Comparison of ENCODE assay signal across 10 mouse cellular contexts in the genomic region with DNA sequence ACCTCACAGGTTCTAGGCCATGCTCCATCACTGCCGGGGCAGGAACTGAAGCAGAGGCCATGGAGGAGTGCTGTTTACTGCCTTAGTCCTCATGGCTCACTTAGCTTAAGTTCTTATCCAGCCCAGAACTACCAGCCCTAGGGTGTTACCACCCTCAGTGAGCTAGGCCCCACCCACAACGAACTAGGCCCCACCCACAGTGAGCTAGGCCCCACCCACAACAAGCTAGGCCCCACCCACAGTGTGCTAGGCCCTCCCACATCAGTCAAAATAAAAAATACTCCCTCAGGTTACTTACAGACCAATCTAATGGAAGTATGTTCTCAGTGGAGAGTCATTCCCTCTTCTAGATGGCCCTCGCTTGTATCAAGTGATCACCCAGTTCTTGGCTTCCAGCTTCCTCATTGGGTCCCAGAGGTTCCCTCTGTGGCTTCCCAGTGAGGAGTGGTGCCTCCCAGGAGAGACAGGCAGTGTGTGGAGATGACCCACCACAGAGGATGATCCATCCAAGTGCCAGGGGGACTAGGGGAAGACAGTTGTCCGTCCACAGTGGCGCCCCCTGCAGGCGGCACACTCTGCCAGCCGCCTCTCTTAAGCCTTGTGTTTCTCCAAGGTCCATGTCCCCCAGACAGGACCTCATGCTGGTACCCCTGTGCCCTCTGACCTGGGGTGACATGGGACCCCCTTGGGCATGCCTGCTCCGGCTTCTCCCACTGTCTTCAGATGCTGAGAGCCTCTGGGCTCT. TPM values are rescaled to one million over a fixed set of nuclear protein-coding genes. Genes with fewer than 3 reads are reported as not detected.
DNase-seq lines count a peak whose midpoint lies in the region; ATAC-seq and TF ChIP-seq lines count a peak whose summit lies in the region.
"Had no signal": no experiment of that assay in that cellular context is flagged by ENCODE, and none has a peak within 500 bp of the region (broad histone marks: within the 10 kb centered on the region; RNA-seq: fewer than 3 reads in every experiment).

No protein-coding gene starts in this region.

- peak; percentile 79 for TF ChIP-seq CTCF in E14TG2a.4 (conservative IDR thresholded peaks at IDR 0.05; ENCODE audit: low read length)
- TF ChIP-seq CTCF in liver, embryonic 14.5 days (IDR thresholded peaks at IDR 0.05; ENCODE audit: low read depth), result peak; percentile 71

- peak; percentile 30 to 35 for DNase-seq in kidney, postnatal 4 days
- DNase-seq in A20 (ENCODE audit: low read depth, low spot score), result peak; percentile 34
- DNase-seq in liver, embryonic 14.5 days (ENCODE audit: low read depth in 3 of 3, low spot score in 3 of 3), result no peak
- DNase-seq in spleen, postnatal 4 days (ENCODE audit: low spot score in 2 of 2), result no peak
- no peak for DNase-seq in embryo, embryonic 10 days (ENCODE audit: low spot score)
- DNase-seq: kidney, adult 9 months; right cerebral cortex, adult 18-20 months had no signal

- H3K9ac ChIP-seq in kidney, embryonic 14.5 days (ENCODE audit: low read depth, low read length), result no peak overlapping the region
- no peak overlapping the region for H3K9ac ChIP-seq in liver, embryonic 14.5 days (replicated peaks)
- H3K9ac ChIP-seq: heart, embryonic 13.5 days had no signal

- H3K4me1 ChIP-seq in kidney, embryonic 14.5 days (ENCODE audit: control insufficient read depth, insufficient read depth, low read length), result peaks cover 2% of the 10 kb centered on the region; the same call in 1 of the 2 replicates
- peaks cover 87% of the 10 kb centered on the region for H3K4me1 ChIP-seq in E14TG2a.4 (replicated peaks; ENCODE audit: low read depth, low read length)
- H3K4me1 ChIP-seq in liver, embryonic 14.5 days (replicated peaks; ENCODE audit: control insufficient read depth in 2 of 2, insufficient read depth in 2 of 2, low read length in 1 of 2), result peaks cover 0 to 6% of the 10 kb centered on the region in 2 experiments; a peak in 2 of 4 replicates

- H3K9me3 ChIP-seq in kidney, embryonic 14.5 days (ENCODE audit: control insufficient read depth, low read length), result no peaks in the 10 kb centered on the region
- H3K9me3 ChIP-seq in E14TG2a.4 (ENCODE audit: low read length), result no peaks in the 10 kb centered on the region; the same call in 1 of the 2 replicates
- no peaks in the 10 kb centered on the region for H3K9me3 ChIP-seq in liver, embryonic 14.5 days (ENCODE audit: control insufficient read depth, low read length)
- H3K9me3 ChIP-seq: heart, embryonic 13.5 days had no signal

- no peak for ATAC-seq in kidney, embryonic 14.5 days (ENCODE audit: low FRiP score, low TSS enrichment)
- no peak for ATAC-seq in liver, embryonic 14.5 days (ENCODE audit: insufficient read depth)

- no peak overlapping the region for H3K4me3 ChIP-seq in kidney, embryonic 14.5 days (ENCODE audit: low read length)
- H3K4me3 ChIP-seq in E14TG2a.4 (replicated peaks; ENCODE audit: low read length), result no peak overlapping the region
- H3K4me3 ChIP-seq in liver, embryonic 14.5 days (ENCODE audit: insufficient read depth in 1 of 2, low read depth in 2 of 2, low read length in 2 of 2), result no peak overlapping the region
- H3K4me3 ChIP-seq: heart, embryonic 13.5 days had no signal

- no peak for TF ChIP-seq EP300 in liver, embryonic 14.5 days (IDR thresholded peaks at IDR 0.05; ENCODE audit: low read depth)

- no peak overlapping the region for H3K4me2 ChIP-seq in kidney, embryonic 14.5 days (replicated peaks; ENCODE audit: low read depth, low read length)
- no peak overlapping the region for H3K4me2 ChIP-seq in liver, embryonic 14.5 days (ENCODE audit: low read depth)
- H3K4me2 ChIP-seq: heart, embryonic 13.5 days had no signal

- H3K27me3 ChIP-seq in kidney, embryonic 14.5 days (ENCODE audit: control insufficient read depth, insufficient read depth, low read length), result no peaks in the 10 kb centered on the region
- peaks cover 6% of the 10 kb centered on the region; the same call in 1 of the 2 replicates for H3K27me3 ChIP-seq in E14TG2a.4 (ENCODE audit: insufficient read depth, low read length)
- H3K27me3 ChIP-seq in liver, embryonic 14.5 days (ENCODE audit: control insufficient read depth, insufficient read depth, low read length), result no peaks in the 10 kb centered on the region
- H3K27me3 ChIP-seq: heart, embryonic 13.5 days had no signal

- H3K27ac ChIP-seq in kidney, embryonic 14.5 days (ENCODE audit: low read depth, low read length), result no peak overlapping the region
- no peak overlapping the region for H3K27ac ChIP-seq in liver, embryonic 14.5 days
- H3K27ac ChIP-seq: heart, embryonic 13.5 days had no signal

- 83% methylated on average over 8 of the region's 8 CpGs for WGBS in kidney, embryonic 14.5 days
- 76% methylated on average over 8 of the region's 8 CpGs for WGBS in liver, embryonic 14.5 days (ENCODE audit: insufficient replicate concordance)

- peaks cover 7% of the 10 kb centered on the region; the same call in 1 of the 2 replicates for H3K36me3 ChIP-seq in kidney, embryonic 14.5 days (ENCODE audit: control insufficient read depth, insufficient read depth, low read length)
- H3K36me3 ChIP-seq in E14TG2a.4 (ENCODE audit: insufficient read depth, low read length), result peaks cover 72% of the 10 kb centered on the region
- H3K36me3 ChIP-seq in liver, embryonic 14.5 days (replicated peaks; ENCODE audit: control insufficient read depth, insufficient read depth, low read depth), result no peaks in the 10 kb centered on the region; the same call in 1 of the 2 replicates

RNA-seq across cellular contexts. Expression of a gene that starts 5.7 kb away (rescaled TPM):
- polyA plus RNA-seq in kidney, embryonic 14.5 days (2014; fragmentation: Nextera tagmentation; extraction: Ambion mirVana), result 21.4 and 37.2 TPM in 2 replicates
- 14.7 and 18.8 TPM in 2 replicates for polyA plus RNA-seq in liver, embryonic 14.5 days (2012; rRNA removed)
- 11.8 and 14.7 TPM in 2 replicates for polyA plus RNA-seq in liver, embryonic 14.5 days (2014; fragmentation: Nextera tagmentation; extraction: Ambion mirVana)

RNA-seq across cellular contexts. Expression of a gene that starts 26.5 kb away (rescaled TPM):
- 362 and 419 TPM in 2 replicates for polyA plus RNA-seq in kidney, embryonic 14.5 days (2014; fragmentation: Nextera tagmentation; extraction: Ambion mirVana)
- 67.7 and 95.8 TPM in 2 replicates for polyA plus RNA-seq in liver, embryonic 14.5 days (2012; rRNA removed)
- 160 and 170 TPM in 2 replicates for polyA plus RNA-seq in liver, embryonic 14.5 days (2014; fragmentation: Nextera tagmentation; extraction: Ambion mirVana)

RNA-seq across cellular contexts. Expression of a gene that starts 34.2 kb away (rescaled TPM):
- 0.16 and 0.17 TPM in 2 replicates for polyA plus RNA-seq in kidney, embryonic 14.5 days (2014; fragmentation: Nextera tagmentation; extraction: Ambion mirVana)
- polyA plus RNA-seq in liver, embryonic 14.5 days (2012; rRNA removed), result 0.17 and 0.21 TPM in 2 replicates
- polyA plus RNA-seq in liver, embryonic 14.5 days (2014; fragmentation: Nextera tagmentation; extraction: Ambion mirVana), result 0.18 and 0.23 TPM in 2 replicates

RNA-seq across cellular contexts. Expression of a gene that starts 45.0 kb away (rescaled TPM):
- polyA plus RNA-seq in kidney, embryonic 14.5 days (2014; fragmentation: Nextera tagmentation; extraction: Ambion mirVana), result 5.6 and 6.4 TPM in 2 replicates
- polyA plus RNA-seq in liver, embryonic 14.5 days (2012; rRNA removed), result 0.42 and 0.59 TPM in 2 replicates
- polyA plus RNA-seq in liver, embryonic 14.5 days (2014; fragmentation: Nextera tagmentation; extraction: Ambion mirVana), result 0.29 and 0.42 TPM in 2 replicates

RNA-seq across cellular contexts. Expression of a gene that starts 45.1 kb away (rescaled TPM):
- polyA plus RNA-seq in kidney, embryonic 14.5 days (2014; fragmentation: Nextera tagmentation; extraction: Ambion mirVana), result 7.3 and 13.0 TPM in 2 replicates
- polyA plus RNA-seq in liver, embryonic 14.5 days (2012; rRNA removed), result 0.92 and 1.0 TPM in 2 replicates
- polyA plus RNA-seq in liver, embryonic 14.5 days (2014; fragmentation: Nextera tagmentation; extraction: Ambion mirVana), result 0.58 and 0.76 TPM in 2 replicates

Comparison
In these comparisons a context has a peak if more than half of its experiments do, and no peak if none do; other contexts are left out.
1. DNase-seq: peak in kidney, postnatal 4 days (2 of 2) and A20 (single experiment); none in liver, embryonic 14.5 days (0 of 3), spleen, postnatal 4 days (0 of 2) and embryo, embryonic 10 days (single experiment).